In genomic region chr11:114679582-114679981, GRCm38 (mm10) we compare ENCODE assay signal across 10 mouse cellular contexts. TPM values are rescaled to one million over a fixed set of nuclear protein-coding genes. Genes with fewer than 3 reads are reported as not detected.
DNase-seq lines count a peak whose midpoint lies in the region; ATAC-seq and TF ChIP-seq lines count a peak whose summit lies in the region.
"Had no signal": no experiment of that assay in that cellular context is flagged by ENCODE, and none has a peak within 500 bp of the region (broad histone marks: within the 10 kb centered on the region; RNA-seq: fewer than 3 reads in every experiment).

No protein-coding gene starts in this region.

- H3K9ac ChIP-seq in hindbrain, embryonic 15.5 days, result no peak overlapping the region
- no peak overlapping the region for H3K9ac ChIP-seq in heart, embryonic 14.5 days (ENCODE audit: low read length)
- H3K9ac ChIP-seq in lung, embryonic 15.5 days, result no peak overlapping the region

- ATAC-seq in hindbrain, embryonic 15.5 days (ENCODE audit: low FRiP score, low read depth), result no peak
- no peak for ATAC-seq in heart, embryonic 14.5 days (ENCODE audit: insufficient number of reproducible peaks, insufficient read depth, low FRiP score, low read depth)
- ATAC-seq in lung, embryonic 15.5 days (ENCODE audit: borderline replicate concordance, extremely low read depth, low FRiP score, low TSS enrichment), result no peak
- ATAC-seq in granulocyte monocyte progenitor cell, adult 5-6 weeks (replicated peaks; ENCODE audit: poor library complexity, severe bottlenecking), result no peak
- no peak for ATAC-seq in megakaryocyte-erythroid progenitor cell, adult 5-6 weeks (replicated peaks; ENCODE audit: low FRiP score, low TSS enrichment, poor library complexity, severe bottlenecking)

- no peak for TF ChIP-seq POLR2A in bone marrow macrophage, adult 2 months (IDR thresholded peaks at IDR 0.05; ENCODE audit: borderline replicate concordance, low read depth, low read length)

- H3K4me3 ChIP-seq in hindbrain, embryonic 15.5 days, result no peak overlapping the region
- H3K4me3 ChIP-seq in hindbrain, embryonic 10.5 days, result no peak overlapping the region
- peak overlapping the region; percentile 29 for H3K4me3 ChIP-seq in bone marrow macrophage, adult 2 months (ENCODE audit: insufficient read depth, low read length)
- no peak overlapping the region for H3K4me3 ChIP-seq in heart, embryonic 14.5 days (ENCODE audit: control insufficient read depth in 1 of 2, insufficient read depth in 1 of 2, low read depth in 1 of 2, low read length in 2 of 2)
- no peak overlapping the region for H3K4me3 ChIP-seq in lung, embryonic 15.5 days

- peak overlapping the region; percentile 4; the same call in 1 of the 2 replicates for H3K4me2 ChIP-seq in hindbrain, embryonic 15.5 days
- H3K4me2 ChIP-seq in heart, embryonic 14.5 days (ENCODE audit: low read length), result peak overlapping the region; percentile 5; the same call in 1 of the 2 replicates
- H3K4me2 ChIP-seq in lung, embryonic 15.5 days, result peak overlapping the region; percentile 1; the same call in 1 of the 2 replicates

- H3K27ac ChIP-seq in hindbrain, embryonic 15.5 days (replicated peaks), result 0 out of 2 replicates have a peak overlapping the region, but pooled peaks have one; percentile 12
- H3K27ac ChIP-seq in hindbrain, embryonic 10.5 days, result no peak overlapping the region
- H3K27ac ChIP-seq in bone marrow macrophage, adult 2 months (ENCODE audit: insufficient read depth, low read depth, low read length), result peak overlapping the region; percentile 91
- peak overlapping the region; percentile 20 to 56 for H3K27ac ChIP-seq in heart, embryonic 14.5 days (replicated peaks in 1 of 2; ENCODE audit: control insufficient read depth in 1 of 2, insufficient read depth in 1 of 2, low read depth in 2 of 2, low read length in 2 of 2)
- H3K27ac ChIP-seq in lung, embryonic 15.5 days, result no peak overlapping the region

- WGBS in hindbrain, embryonic 15.5 days, result 69% methylated on average over 8 of the region's 8 CpGs
- WGBS in hindbrain, embryonic 10.5 days, result 88% methylated on average over 8 of the region's 8 CpGs
- WGBS in heart, embryonic 14.5 days, result 18% methylated on average over 8 of the region's 8 CpGs
- WGBS in lung, embryonic 15.5 days, result 34% methylated on average over 8 of the region's 8 CpGs

- H3K36me3 ChIP-seq in hindbrain, embryonic 15.5 days, result no peaks in the 10 kb centered on the region
- H3K36me3 ChIP-seq in hindbrain, embryonic 10.5 days, result no peaks in the 10 kb centered on the region
- H3K36me3 ChIP-seq in heart, embryonic 14.5 days (ENCODE audit: control insufficient read depth, insufficient read depth, low read length), result no peaks in the 10 kb centered on the region
- H3K36me3 ChIP-seq in lung, embryonic 15.5 days, result no peaks in the 10 kb centered on the region

- DNase-seq in hindbrain, embryonic 10.5 days (ENCODE audit: low spot score), result no peak
- no peak for DNase-seq in frontal cortex, postnatal 25 days (ENCODE audit: low spot score in 2 of 2)
- DNase-seq: thymus, postnatal 14 days had no signal

- peaks cover 29% of the 10 kb centered on the region for H3K4me1 ChIP-seq in hindbrain, embryonic 15.5 days (replicated peaks)
- H3K4me1 ChIP-seq in hindbrain, embryonic 10.5 days (replicated peaks), result peaks cover 60% of the 10 kb centered on the region
- peaks cover 58% of the 10 kb centered on the region for H3K4me1 ChIP-seq in bone marrow macrophage, adult 2 months (ENCODE audit: control insufficient read depth, insufficient read depth, low read length)
- peaks cover 33 to 36% of the 10 kb centered on the region in 2 experiments for H3K4me1 ChIP-seq in heart, embryonic 14.5 days (ENCODE audit: control insufficient read depth in 2 of 2, insufficient read depth in 2 of 2, low read length in 2 of 2)
- peaks cover 37% of the 10 kb centered on the region for H3K4me1 ChIP-seq in lung, embryonic 15.5 days

- TF ChIP-seq CTCF in bone marrow macrophage, adult 2 months (IDR thresholded peaks at IDR 0.05; ENCODE audit: low read depth, low read length), result no peak

- H3K27me3 ChIP-seq in hindbrain, embryonic 15.5 days, result peaks cover 8% of the 10 kb centered on the region
- H3K27me3 ChIP-seq in hindbrain, embryonic 10.5 days (ENCODE audit: insufficient read depth, poor library complexity, severe bottlenecking), result peaks cover 21% of the 10 kb centered on the region
- H3K27me3 ChIP-seq in heart, embryonic 14.5 days (ENCODE audit: control insufficient read depth, insufficient read depth, low read length), result no peaks in the 10 kb centered on the region
- H3K27me3 ChIP-seq in lung, embryonic 15.5 days, result no peaks in the 10 kb centered on the region

- H3K9me3 ChIP-seq in hindbrain, embryonic 15.5 days, result no peaks in the 10 kb centered on the region
- H3K9me3 ChIP-seq in hindbrain, embryonic 10.5 days, result no peaks in the 10 kb centered on the region
- H3K9me3 ChIP-seq in heart, embryonic 14.5 days (ENCODE audit: control insufficient read depth, low read length), result no peaks in the 10 kb centered on the region
- no peaks in the 10 kb centered on the region for H3K9me3 ChIP-seq in lung, embryonic 15.5 days

RNA-seq across cellular contexts. Expression of gene Ttyh2, which starts 4.4 kb away (rescaled TPM):
- polyA plus RNA-seq in hindbrain, embryonic 15.5 days (2015; fragmentation: Nextera tagmentation; extraction: Ambion mirVana), result 31.6 and 35.1 TPM in 2 replicates
- 15.6 and 15.9 TPM in 2 replicates for polyA plus RNA-seq in hindbrain, embryonic 10.5 days (2016; fragmentation: Nextera tagmentation; extraction: Ambion mirVana)
- 29.6 and 37.5 TPM in 2 replicates for polyA plus RNA-seq in bone marrow macrophage, adult 2 months (2012; ENCODE audit: insufficient read depth, insufficient read length, missing spikeins)
- 7.9 and 8.6 TPM in 2 replicates for polyA plus RNA-seq in heart, embryonic 14.5 days (2014; fragmentation: Nextera tagmentation; extraction: Ambion mirVana)
- 11.7 and 13.5 TPM in 2 replicates for polyA plus RNA-seq in lung, embryonic 15.5 days (2015; fragmentation: Nextera tagmentation; extraction: Ambion mirVana)
- total RNA-seq in granulocyte monocyte progenitor cell, adult 5-6 weeks (2014; fragmentation: Nextera tagmentation), result 6.5 and 8.7 TPM in 2 replicates
- total RNA-seq in granulocyte monocyte progenitor cell, adult 5-6 weeks (2017), result 4.0 and 4.9 TPM in 2 replicates
- 0.57 and 1.6 TPM in 2 replicates for total RNA-seq in megakaryocyte-erythroid progenitor cell, adult 5-6 weeks (2014; fragmentation: Nextera tagmentation)
- total RNA-seq in megakaryocyte-erythroid progenitor cell, adult 5-6 weeks (2017), result 1.4 TPM in 2 replicates

RNA-seq across cellular contexts. Expression of gene Rpl38, which starts 11.3 kb away (rescaled TPM):
- polyA plus RNA-seq in hindbrain, embryonic 15.5 days (2015; fragmentation: Nextera tagmentation; extraction: Ambion mirVana), result 747 and 837 TPM in 2 replicates
- 959 and 1,042 TPM in 2 replicates for polyA plus RNA-seq in hindbrain, embryonic 10.5 days (2016; fragmentation: Nextera tagmentation; extraction: Ambion mirVana)
- 1,601 and 1,765 TPM in 2 replicates for polyA plus RNA-seq in bone marrow macrophage, adult 2 months (2012; ENCODE audit: insufficient read depth, insufficient read length, missing spikeins)
- 703 and 745 TPM in 2 replicates for polyA plus RNA-seq in heart, embryonic 14.5 days (2014; fragmentation: Nextera tagmentation; extraction: Ambion mirVana)
- polyA plus RNA-seq in lung, embryonic 15.5 days (2015; fragmentation: Nextera tagmentation; extraction: Ambion mirVana), result 816 and 841 TPM in 2 replicates
- total RNA-seq in granulocyte monocyte progenitor cell, adult 5-6 weeks (2014; fragmentation: Nextera tagmentation), result 2,916 and 3,176 TPM in 2 replicates
- 2,043 and 3,376 TPM in 2 replicates for total RNA-seq in granulocyte monocyte progenitor cell, adult 5-6 weeks (2017)
- 2,953 and 3,549 TPM in 2 replicates for total RNA-seq in megakaryocyte-erythroid progenitor cell, adult 5-6 weeks (2014; fragmentation: Nextera tagmentation)
- total RNA-seq in megakaryocyte-erythroid progenitor cell, adult 5-6 weeks (2017), result 4,476 and 4,894 TPM in 2 replicates

RNA-seq across cellular contexts. Expression of gene Dnaic2, which starts 47.6 kb away (rescaled TPM):
- 2.5 and 3.1 TPM in 2 replicates for polyA plus RNA-seq in hindbrain, embryonic 15.5 days (2015; fragmentation: Nextera tagmentation; extraction: Ambion mirVana)
- polyA plus RNA-seq in hindbrain, embryonic 10.5 days (2016; fragmentation: Nextera tagmentation; extraction: Ambion mirVana), result 4.0 and 6.3 TPM in 2 replicates
- polyA plus RNA-seq in bone marrow macrophage, adult 2 months (2012; ENCODE audit: insufficient read depth, insufficient read length, missing spikeins), result not detected in 2 replicates
- 0.35 TPM in 1 of 2 replicates, not detected in the other for polyA plus RNA-seq in heart, embryonic 14.5 days (2014; fragmentation: Nextera tagmentation; extraction: Ambion mirVana)
- 3.4 and 3.9 TPM in 2 replicates for polyA plus RNA-seq in lung, embryonic 15.5 days (2015; fragmentation: Nextera tagmentation; extraction: Ambion mirVana)
- not detected in 2 replicates for total RNA-seq in granulocyte monocyte progenitor cell, adult 5-6 weeks (2014; fragmentation: Nextera tagmentation)
- total RNA-seq in granulocyte monocyte progenitor cell, adult 5-6 weeks (2017), result not detected in 2 replicates
- total RNA-seq in megakaryocyte-erythroid progenitor cell, adult 5-6 weeks (2014; fragmentation: Nextera tagmentation), result not detected in 2 replicates
- not detected in 2 replicates for total RNA-seq in megakaryocyte-erythroid progenitor cell, adult 5-6 weeks (2017)
- total RNA-seq: monocyte, adult 5-6 weeks had no signal

Comparison
In these comparisons a context has a peak if more than half of its experiments do, and no peak if none do; other contexts are left out.
1. H3K27ac ChIP-seq: peak in hindbrain, embryonic 15.5 days (single experiment), bone marrow macrophage, adult 2 months (single experiment) and heart, embryonic 14.5 days (2 of 2); none in hindbrain, embryonic 10.5 days (single experiment) and lung, embryonic 15.5 days (single experiment).
2. Peak in every context shown above with its lines, with median percentiles within 50 percentile points of each other: H3K4me2 ChIP-seq.